Comparison of ENCODE assay signal across 8 mouse cellular contexts in genomic region chr2:144164986-144165821, GRCm38 (mm10).
A peak's percentile ranks its signal among the peaks of the same experiment; 100 is the strongest.
DNase-seq lines count a peak whose midpoint lies in the region; ATAC-seq and TF ChIP-seq lines count a peak whose summit lies in the region.

No protein-coding gene starts in this region.

- TF ChIP-seq CTCF in ES-Bruce4 (IDR thresholded peaks at IDR 0.05; ENCODE audit: low read depth, low read length), result no peak
- no peak for TF ChIP-seq CTCF in forebrain, postnatal 0 days (IDR thresholded peaks at IDR 0.05; ENCODE audit: low read depth)
- TF ChIP-seq CTCF in layer of hippocampus, adult 2 months (conservative IDR thresholded peaks at IDR 0.05), result no peak
- no peak for TF ChIP-seq CTCF in lung, adult 2 months (IDR thresholded peaks at IDR 0.05; ENCODE audit: insufficient read depth, low read length)

- peak; percentile 83 for DNase-seq in cerebellum, adult 11-12 months
- DNase-seq in forebrain, postnatal 0 days, result peak; percentile 79
- peak; percentile 83 for DNase-seq in heart, postnatal 25 days (ENCODE audit: low spot score)
- peak; percentile 58 to 63 for DNase-seq in layer of hippocampus, adult 2 months (ENCODE audit: low spot score in 2 of 2)
- DNase-seq in lung, adult 2 months, result peak; percentile 88
- peak; percentile 83 for DNase-seq in testis, postnatal 10 days (ENCODE audit: low spot score)

- intact Hi-C loops in heart, postnatal 25 days (cut with DNase I), result no loop called here

- peak overlapping the region; percentile 91 for H3K4me2 ChIP-seq in forebrain, postnatal 0 days (ENCODE audit: low read depth)
- H3K4me2 ChIP-seq in neural tube, embryonic 14.5 days (ENCODE audit: low read depth, low read length), result peak overlapping the region; percentile 85

- WGBS in forebrain, postnatal 0 days, result under 1% methylated on average over 37 of the region's 37 CpGs
- under 1% methylated on average over 37 of the region's 37 CpGs for WGBS in lung, adult 2 months
- WGBS in neural tube, embryonic 14.5 days, result under 1% methylated on average over 36 of the region's 37 CpGs

- no peak for TF ChIP-seq POLR2A in ES-Bruce4 (IDR thresholded peaks at IDR 0.05; ENCODE audit: insufficient read depth, low read length)
- TF ChIP-seq POLR2A in lung, adult 2 months (IDR thresholded peaks at IDR 0.05; ENCODE audit: borderline replicate concordance, extremely low read depth, low read depth, low read length), result peak; percentile 81; the same call in 1 of the 2 replicates

- peak overlapping the region; percentile 91 for H3K4me3 ChIP-seq in ES-Bruce4 (ENCODE audit: low read depth, low read length)
- H3K4me3 ChIP-seq in forebrain, postnatal 0 days (ENCODE audit: low read depth, low read length), result peak overlapping the region; percentile 63
- peak overlapping the region; percentile 81 for H3K4me3 ChIP-seq in layer of hippocampus, adult 2 months
- H3K4me3 ChIP-seq in lung, adult 2 months (replicated peaks; ENCODE audit: extremely low read depth, low read depth, low read length), result peak overlapping the region; percentile 86
- H3K4me3 ChIP-seq in neural tube, embryonic 14.5 days (ENCODE audit: low read depth, low read length), result peak overlapping the region; percentile 64

- no peaks in the 10 kb centered on the region for H3K9me3 ChIP-seq in ES-Bruce4 (replicated peaks; ENCODE audit: control insufficient read depth, insufficient read depth, low read length, poor library complexity, severe bottlenecking)
- no peaks in the 10 kb centered on the region for H3K9me3 ChIP-seq in forebrain, postnatal 0 days (ENCODE audit: low read length)
- H3K9me3 ChIP-seq in neural tube, embryonic 14.5 days (ENCODE audit: control insufficient read depth, low read length), result no peaks in the 10 kb centered on the region

- TF ChIP-seq EP300 in ES-Bruce4 (IDR thresholded peaks at IDR 0.05; ENCODE audit: insufficient read depth, low read depth, low read length), result peak; percentile 26; the same call in 1 of the 2 replicates

- H3K36me3 ChIP-seq in ES-Bruce4 (ENCODE audit: control insufficient read depth, insufficient read depth, low read length, poor library complexity, severe bottlenecking), result no peaks in the 10 kb centered on the region
- no peaks in the 10 kb centered on the region for H3K36me3 ChIP-seq in forebrain, postnatal 0 days (ENCODE audit: insufficient read depth)
- no peaks in the 10 kb centered on the region for H3K36me3 ChIP-seq in neural tube, embryonic 14.5 days (ENCODE audit: control insufficient read depth, insufficient read depth, low read length)

- H3K27me3 ChIP-seq in ES-Bruce4 (ENCODE audit: control insufficient read depth, insufficient read depth, low read length, poor library complexity, severe bottlenecking), result no peaks in the 10 kb centered on the region
- H3K27me3 ChIP-seq in forebrain, postnatal 0 days (ENCODE audit: insufficient read depth, low read length), result no peaks in the 10 kb centered on the region
- no peaks in the 10 kb centered on the region for H3K27me3 ChIP-seq in neural tube, embryonic 14.5 days (ENCODE audit: control insufficient read depth, insufficient read depth, low read length)

- H3K27ac ChIP-seq in ES-Bruce4 (ENCODE audit: insufficient read depth, low read length), result peak overlapping the region; percentile 92
- H3K27ac ChIP-seq in forebrain, postnatal 0 days (ENCODE audit: low read depth, low read length), result peak overlapping the region; percentile 93
- H3K27ac ChIP-seq in layer of hippocampus, adult 2 months, result peak overlapping the region; percentile 96
- peak overlapping the region; percentile 93 for H3K27ac ChIP-seq in neural tube, embryonic 14.5 days (ENCODE audit: low read depth, low read length)

- peak; percentile 80 for ATAC-seq in forebrain, postnatal 0 days
- peak; percentile 80 for ATAC-seq in neural tube, embryonic 14.5 days (ENCODE audit: low read depth)

- H3K4me1 ChIP-seq in ES-Bruce4 (ENCODE audit: control insufficient read depth, insufficient read depth, low read length), result peaks cover 2% of the 10 kb centered on the region
- H3K4me1 ChIP-seq in forebrain, postnatal 0 days (ENCODE audit: insufficient read depth), result peaks cover 6% of the 10 kb centered on the region; the same call in 1 of the 2 replicates
- peaks cover 5% of the 10 kb centered on the region; the same call in 1 of the 2 replicates for H3K4me1 ChIP-seq in lung, adult 2 months (ENCODE audit: control insufficient read depth, insufficient read depth, low read length)
- no peaks in the 10 kb centered on the region for H3K4me1 ChIP-seq in neural tube, embryonic 14.5 days (ENCODE audit: control insufficient read depth, insufficient read depth, low read length)

- H3K9ac ChIP-seq in ES-Bruce4 (ENCODE audit: low read depth, poor library complexity, severe bottlenecking), result peak overlapping the region; percentile 73
- peak overlapping the region; percentile 86 for H3K9ac ChIP-seq in forebrain, postnatal 0 days
- H3K9ac ChIP-seq in neural tube, embryonic 14.5 days (replicated peaks; ENCODE audit: low read depth, low read length), result peak overlapping the region; percentile 77

Comparison
In these comparisons a context has a peak if more than half of its experiments do, and no peak if none do; other contexts are left out.
1. Peak in every context shown above with its lines: DNase-seq, ATAC-seq, H3K4me3 ChIP-seq and H3K27ac ChIP-seq.